Mouse (Mus musculus) heart, adult 2 months (tissue): ENCODE measurements around the gene Wfdc11. TPM values are rescaled to one million over a fixed set of nuclear protein-coding genes. Genes with fewer than 3 reads are reported as not detected.

ENCODE experiments used
- DNase-seq, 2 experiments: peaks; one replicate each; pipeline ENCODE4 v3.0.0; 2021
- H3K27ac ChIP-seq: fragments of 200-600 bp; 2 replicates; pipeline ENCODE4 v1.8.1; 2022
- H3K27me3 ChIP-seq: fragments of 200-500 bp; 2 replicates; pipeline ENCODE4 v1.6.1; 2012; ENCODE audit warnings: mild to moderate bottlenecking, low read length, inconsistent platforms, mixed read lengths; ENCODE audit not compliant: control insufficient read depth, insufficient read depth
- H3K36me3 ChIP-seq: fragments of 200-500 bp; 2 replicates; pipeline ENCODE4 v1.6.1; 2012; ENCODE audit warnings: low read length, inconsistent platforms; ENCODE audit not compliant: control insufficient read depth, insufficient read depth
- H3K4me1 ChIP-seq: fragments of 200-500 bp; 2 replicates; pipeline ENCODE4 v1.6.1; 2011; ENCODE audit warnings: low read length; ENCODE audit not compliant: control insufficient read depth, insufficient read depth
- H3K4me3 ChIP-seq: fragments of 200-600 bp; 2 replicates; pipeline ENCODE4 v1.8.1; 2022
- H3K79me2 ChIP-seq: fragments of 200-500 bp; replicated peaks from 2 replicates; pipeline ENCODE4 v1.6.1; 2012; ENCODE audit warnings: mild to moderate bottlenecking, inconsistent platforms, low read length, moderate library complexity, mixed read lengths; ENCODE audit not compliant: control insufficient read depth, insufficient read depth
- H3K9ac ChIP-seq: fragments of 200-500 bp; 2 replicates; pipeline ENCODE4 v1.6.1; 2012; ENCODE audit warnings: low read depth, mild to moderate bottlenecking, control low read depth, inconsistent platforms, low read length, mixed read lengths
- CTCF ChIP-seq: fragments of 200-600 bp; IDR thresholded peaks from 2 replicates; pipeline ENCODE4 v1.8.1; 2022; ENCODE audit warnings: antibody characterized with exemption, mild to moderate bottlenecking, moderate library complexity
- EP300 ChIP-seq: fragments of 200-500 bp; IDR thresholded peaks from 2 replicates; pipeline ENCODE4 v1.6.1; 2011; ENCODE audit warnings: low read depth, low read length, control low read depth; ENCODE audit not compliant: insufficient read depth
- POLR2A ChIP-seq: fragments of 200-500 bp; IDR thresholded peaks from 2 replicates; pipeline ENCODE4 v1.6.1; 2011; ENCODE audit warnings: mild to moderate bottlenecking, low read depth, low read length, control low read depth; ENCODE audit not compliant: insufficient read depth
- WGBS: fragments of 180-500 bp; shearing (Covaris S2); methylation state at CpG from one replicate; pipeline ENCODE4 v1.1.7; 2018; 5-methylcytosine and 5-hydroxymethylcytosine counted together
- intact Hi-C: fragments of 180-260 bp; cut with DNase I; formaldehyde crosslinking; loops from one replicate; pipeline ENCODE4 v1.15.1; 2025
- polyA plus RNA-seq: library from polyadenylated mRNA; depleted of rRNA; stranded (reverse); fragments of >200 nt; gene quantifications from 2 replicates; pipeline ENCODE4 v1.2.3, GENCODE M21; 2012
- total RNA-seq, 2 experiments: library from RNA; stranded (reverse); gene quantifications; 2 replicates each; pipeline ENCODE4 v1.2.3; 2021

Gene Wfdc11
- total and polyA plus RNA-seq, 3 experiments, result not detected

DNA sequence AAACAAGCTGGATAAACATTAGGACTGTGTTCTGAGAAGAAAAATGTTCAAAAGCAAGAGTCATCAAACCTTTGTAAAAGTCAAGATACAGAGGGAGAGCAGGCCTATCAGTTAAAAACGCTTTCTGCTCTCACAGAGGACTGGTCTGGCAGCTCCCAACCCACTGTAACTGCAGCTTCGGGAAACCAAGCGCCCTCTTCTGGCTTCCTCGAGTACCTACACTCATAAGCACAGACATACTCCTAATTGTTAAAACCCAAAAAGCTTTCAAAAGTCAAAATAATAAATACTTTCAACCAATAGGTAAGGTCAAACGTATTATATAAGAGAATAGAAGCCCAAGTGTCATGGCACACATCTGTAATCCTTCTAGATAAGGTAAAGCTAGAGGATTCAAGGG, 30.3 kb upstream of the Wfdc11 start:
- no peaks in the 10 kb centered on the region for H3K79me2 ChIP-seq
- H3K27me3 ChIP-seq, result no peaks in the 10 kb centered on the region
- TF ChIP-seq EP300, result no peak
- no peak for TF ChIP-seq CTCF
- TF ChIP-seq POLR2A, result no peak
- intact Hi-C loops, result no loop called here
- no peak overlapping the region for H3K27ac ChIP-seq
- no peak for DNase-seq
- H3K9ac ChIP-seq, result no peak overlapping the region
- no peak overlapping the region for H3K4me3 ChIP-seq
- no peaks in the 10 kb centered on the region for H3K4me1 ChIP-seq
- no peaks in the 10 kb centered on the region for H3K36me3 ChIP-seq
- 73% methylated on average over 5 of the region's 5 CpGs for WGBS

DNA sequence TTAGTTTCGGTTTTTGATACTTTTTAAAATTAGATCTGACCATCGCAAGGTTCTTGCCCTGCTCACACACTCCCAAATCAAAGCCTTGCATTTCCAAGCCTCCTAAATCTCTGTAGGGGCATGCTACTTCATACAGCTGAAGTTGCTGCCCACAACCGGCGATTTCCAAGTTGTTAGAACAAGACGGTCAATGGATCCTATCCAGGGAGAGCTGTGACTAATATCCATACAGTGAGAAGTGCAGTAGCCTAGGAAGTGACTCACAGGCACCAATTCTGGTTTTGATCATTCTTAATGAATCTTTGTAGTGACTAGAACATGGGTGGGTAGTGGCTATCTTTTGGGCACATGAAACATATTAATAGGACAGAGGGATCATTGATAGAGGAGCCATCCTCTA, 27.9 kb upstream of the Wfdc11 start:
- Histone ChIP-seq H3K79me2 (no peaks in the 10 kb centered on the region), H3K36me3 (no peaks in the 10 kb centered on the region), H3K27me3 (no peaks in the 10 kb centered on the region), H3K4me3 (no peak overlapping the region), H3K9ac (no peak overlapping the region), H3K27ac (no peak overlapping the region), H3K4me1 (no peaks in the 10 kb centered on the region)
- intact Hi-C loops, result no loop called here
- 74% methylated on average over 5 of the region's 5 CpGs for WGBS
- DNase-seq, result no peak
- TF ChIP-seq EP300 (no peak), CTCF (no peak), POLR2A (no peak)

DNA sequence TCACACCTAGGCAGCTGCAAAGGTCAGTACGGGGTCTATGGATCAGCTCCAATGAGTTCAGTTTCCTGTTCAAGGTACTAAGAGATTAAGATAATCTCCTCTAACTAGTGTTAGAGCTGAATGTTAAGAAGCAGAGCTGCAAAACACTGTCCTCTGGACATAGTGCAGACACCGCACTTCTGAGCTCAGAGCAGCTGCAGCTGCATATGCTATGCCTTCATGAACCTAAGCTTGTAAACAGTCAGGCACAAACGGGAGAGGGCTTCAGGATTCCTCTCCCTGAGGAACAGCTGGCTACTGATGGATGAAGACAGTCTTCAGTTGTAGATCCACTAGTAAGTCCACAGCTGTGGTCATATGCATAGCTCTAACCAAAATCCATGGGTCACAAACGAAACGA, 27.1 kb upstream of the Wfdc11 start:
- Histone ChIP-seq H3K36me3 (no peaks in the 10 kb centered on the region), H3K9ac (no peak overlapping the region), H3K79me2 (no peaks in the 10 kb centered on the region), H3K27ac (no peak overlapping the region), H3K4me1 (no peaks in the 10 kb centered on the region), H3K27me3 (no peaks in the 10 kb centered on the region), H3K4me3 (no peak overlapping the region)
- intact Hi-C loops, result no loop called here
- no peak for DNase-seq
- WGBS, result 63% methylated on average over 5 of the region's 5 CpGs
- TF ChIP-seq EP300 (no peak), POLR2A (no peak), CTCF (no peak)

DNA sequence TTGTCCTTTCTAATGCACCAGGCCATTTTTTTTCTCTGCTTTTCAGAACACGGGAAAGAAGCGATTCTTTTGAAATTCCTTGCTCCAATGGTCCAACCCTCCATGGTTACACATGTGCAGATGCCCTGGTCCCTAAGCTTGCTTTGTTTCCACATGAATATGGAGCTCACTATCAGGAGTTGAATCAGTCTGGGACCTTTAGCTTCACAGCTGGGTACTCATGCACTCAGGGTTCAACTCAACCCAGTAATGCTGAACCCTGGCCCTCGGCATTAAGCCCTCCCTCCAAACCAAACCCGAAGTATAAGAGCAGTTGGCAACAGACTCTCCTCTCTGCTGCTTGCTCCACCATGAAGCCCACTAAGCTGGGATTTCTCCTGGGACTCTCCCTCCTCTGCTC, 24.3 kb upstream of the Wfdc11 start, which contains the start of gene Spint4:
TSS of gene Spint4 (plus strand) at position 301 of the 400 bp plus-strand sequence.
- Histone ChIP-seq H3K27ac (no peak within 1 kb of the TSS), H3K79me2 (no peaks in the 10 kb centered on the region), H3K4me3 (no peak within 1 kb of the TSS), H3K36me3 (no peaks in the 10 kb centered on the region), H3K9ac (no peak within 1 kb of the TSS), H3K4me1 (no peaks in the 10 kb centered on the region), H3K27me3 (no peaks in the 10 kb centered on the region)
- 73% methylated on average over 4 of the region's 4 CpGs for WGBS
- no peak for DNase-seq
- intact Hi-C loops, result no loop called here
- TF ChIP-seq CTCF (no peak), POLR2A (no peak), EP300 (no peak)

DNA sequence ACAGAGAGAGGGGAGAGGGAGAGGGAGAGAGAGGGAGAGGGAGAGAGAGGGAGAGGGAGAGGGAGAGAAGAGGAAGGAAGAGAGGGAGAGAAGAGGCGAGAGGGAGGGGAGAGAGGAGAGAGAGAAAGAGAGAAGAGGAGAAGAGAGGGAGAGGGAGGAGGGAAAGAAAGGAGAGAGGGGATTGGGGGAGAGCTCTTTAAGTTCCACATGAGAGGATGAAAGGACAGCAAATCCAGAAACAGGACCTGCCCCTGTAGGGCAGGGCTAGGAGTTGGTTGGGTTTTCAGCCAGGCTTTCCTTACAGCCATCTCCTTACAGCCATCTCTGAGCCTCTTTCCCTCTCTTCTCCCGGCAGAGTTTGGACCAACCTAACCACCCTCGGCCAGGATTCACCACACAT, 10.9 kb upstream of the Wfdc11 start, which contains the start of gene Wfdc13:
TSS of gene Wfdc13 (plus strand) at position 301 of the 400 bp plus-strand sequence.
- intact Hi-C loops, result no loop called here
- Histone ChIP-seq H3K36me3 (no peaks in the 10 kb centered on the region), H3K4me1 (no peaks in the 10 kb centered on the region), H3K27me3 (no peaks in the 10 kb centered on the region; the same call in 1 of the 2 replicates), H3K4me3 (no peak within 1 kb of the TSS), H3K9ac (no peak within 1 kb of the TSS), H3K27ac (no peak within 1 kb of the TSS), H3K79me2 (no peaks in the 10 kb centered on the region)
- WGBS, result 61% methylated on average over 3 of the region's 3 CpGs
- TF ChIP-seq EP300, result no peak
- no peak for TF ChIP-seq POLR2A
- no peak for TF ChIP-seq CTCF
- no peak for DNase-seq

DNA sequence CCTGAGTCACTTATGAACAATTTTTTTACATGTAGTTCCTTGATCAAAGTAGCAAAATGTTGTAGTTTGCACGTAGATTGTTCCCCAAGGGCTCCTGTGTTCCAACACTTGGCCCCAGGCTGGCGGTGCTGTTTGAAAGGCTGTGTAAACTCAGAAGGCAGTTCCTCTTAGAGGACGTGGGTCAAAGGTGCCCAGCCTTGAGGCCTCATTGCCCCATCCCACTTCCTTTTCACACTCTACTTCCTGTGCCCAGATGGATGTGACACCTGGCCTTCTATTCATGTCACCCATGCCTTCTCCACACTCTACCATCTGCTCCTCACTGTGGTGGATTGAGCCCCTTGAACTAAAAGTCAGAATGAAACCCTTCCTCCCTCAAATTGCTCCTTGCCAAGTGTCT, 6.0 kb upstream of the Wfdc11 start:
- no peaks in the 10 kb centered on the region for H3K36me3 ChIP-seq
- no peak for DNase-seq
- H3K4me3 ChIP-seq, result no peak overlapping the region
- H3K4me1 ChIP-seq, result no peaks in the 10 kb centered on the region
- H3K9ac ChIP-seq, result no peak overlapping the region
- intact Hi-C loops, result loop anchor here (1.0 to 2.0 kb wide), 2 partner anchors 46 to 115 kb away; no protein-coding TSS in a partner anchor
- H3K79me2 ChIP-seq, result no peaks in the 10 kb centered on the region
- no peak overlapping the region for H3K27ac ChIP-seq
- TF ChIP-seq EP300, result no peak
- TF ChIP-seq CTCF, result no peak
- no peak for TF ChIP-seq POLR2A
- 60% methylated on average over 3 of the region's 3 CpGs for WGBS
- no peaks in the 10 kb centered on the region for H3K27me3 ChIP-seq
